Mouse (Mus musculus) brain, embryonic 14.5 days (tissue): ENCODE measurements around the gene Gm8677. TPM values are rescaled to one million over a fixed set of nuclear protein-coding genes. Genes with fewer than 3 reads are reported as not detected.
"Not testable (repeated sequence)": the region's sequence is repeated elsewhere in the genome, so short reads cannot be mapped to it uniquely, and the experiment has no call there.

Experiments used
- DNase-seq: peaks from one replicate; pipeline ENCODE4 v3.0.0-alpha.2; 2011; ENCODE audit warnings: low read depth
- polyA plus RNA-seq: library from polyadenylated mRNA; depleted of rRNA; stranded (reverse); fragments of >200 nt; gene quantifications from 2 replicates; pipeline ENCODE4 v1.2.3, GENCODE M21; 2012; rRNA removed

Gene Gm8677
- not detected in 2 replicates for polyA plus RNA-seq

DNA sequence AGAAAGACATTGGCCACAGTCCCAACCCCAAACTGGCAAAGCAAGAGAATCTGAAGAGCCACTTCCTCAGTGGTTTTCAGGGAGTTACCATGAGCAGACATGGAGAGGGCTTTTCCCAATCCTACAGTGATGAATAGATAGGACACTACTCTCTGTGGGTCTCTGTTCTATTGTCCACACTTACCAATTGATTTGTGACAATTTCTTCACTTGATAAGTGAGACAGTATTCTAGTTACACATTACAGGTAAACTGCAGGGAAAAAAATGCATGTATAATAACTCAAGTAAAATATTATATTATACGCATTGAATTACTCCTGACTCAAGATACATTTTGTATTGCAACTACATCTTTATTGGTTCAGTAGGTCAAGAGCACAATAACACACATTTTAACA, at the start of gene Gm8677:
Gene Gm8677 (minus strand): TSS at position 101 of the 400 bp plus-strand sequence.
- DNase-seq, result not testable (repeated sequence)

DNA sequence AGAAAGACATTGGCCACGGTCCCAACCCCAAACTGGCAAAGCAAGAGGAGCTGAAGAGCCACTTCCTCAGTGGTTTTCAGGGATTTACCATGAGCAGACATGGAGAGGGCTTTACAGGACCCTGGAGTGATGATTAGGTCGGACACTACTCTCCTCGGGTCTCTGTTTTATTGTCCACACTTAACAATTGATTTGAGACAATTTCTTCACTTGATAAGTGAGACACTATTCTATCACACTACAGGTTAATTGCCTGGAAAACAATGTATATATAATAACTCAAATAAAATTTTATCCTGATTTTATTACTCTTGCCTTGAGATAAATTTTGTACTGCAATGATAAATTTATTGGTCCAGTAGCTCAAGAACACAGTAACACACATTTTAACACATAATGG, 30.6 kb upstream of the Gm8677 start, which contains the start of gene Gm4201:
Gene Gm4201 (minus strand): TSS at position 101 of the 400 bp plus-strand sequence.
- DNase-seq, result not testable (repeated sequence)

DNA sequence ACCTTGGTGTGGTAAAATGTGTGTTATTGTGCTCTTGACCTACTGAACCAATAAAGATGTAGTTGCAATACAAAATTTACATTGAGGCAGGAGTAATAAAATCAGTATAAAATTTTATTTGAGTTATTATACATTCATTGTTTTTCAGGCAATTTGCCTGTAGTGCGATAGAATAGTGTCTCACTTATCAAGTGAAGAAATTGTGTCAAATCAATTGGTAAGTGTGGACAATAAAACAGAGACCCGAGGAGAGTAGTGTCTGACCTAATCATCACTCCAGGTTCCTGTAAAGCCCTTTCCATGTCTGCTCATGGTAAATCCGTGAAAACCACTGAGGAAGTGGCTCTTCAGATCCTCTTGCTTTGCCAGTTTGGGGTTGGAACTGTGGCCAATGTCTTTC, 12.0 kb downstream of the Gm8677 start, which contains the start of gene Vmn1r152:
Gene Vmn1r152 (plus strand): TSS at position 301 of the 400 bp plus-strand sequence.
- DNase-seq, result not testable (repeated sequence)

- DNase-seq, result not testable (repeated sequence)
These were observed 35.1 kb downstream of the Gm8677 start, which contains the start of gene Vmn1r151 for GRCm38 (mm10) chr7:22499578-22499977. Gene Vmn1r151 (minus strand): TSS chr7:22499678.

Other genes with a start within 250 kb of the Gm8677 start
- not detected in 2 replicates for gene Gm4187, start 205.2 kb downstream of the Gm8677 start, polyA plus RNA-seq
- not detected in 2 replicates for gene Gm8660, start 163.8 kb downstream of the Gm8677 start, polyA plus RNA-seq
- gene Vmn1r148, start 121.3 kb downstream of the Gm8677 start, polyA plus RNA-seq, result not detected in 2 replicates
- gene Vmn1r149, start 96.7 kb downstream of the Gm8677 start, polyA plus RNA-seq, result not detected in 2 replicates
- not detected in 2 replicates for gene Gm10665, start 70.8 kb downstream of the Gm8677 start, polyA plus RNA-seq
- not detected in 2 replicates for gene Vmn1r151, start 35.2 kb downstream of the Gm8677 start, polyA plus RNA-seq
- not detected in 2 replicates for gene Vmn1r152, start 11.9 kb downstream of the Gm8677 start, polyA plus RNA-seq
- gene Gm4201, start 30.5 kb upstream of the Gm8677 start, polyA plus RNA-seq, result not detected in 2 replicates
- not detected in 2 replicates for gene Gm4565, start 53.2 kb upstream of the Gm8677 start, polyA plus RNA-seq
- not detected in 2 replicates for gene Vmn1r155, start 123.1 kb upstream of the Gm8677 start, polyA plus RNA-seq
- gene Gm8693, start 157.4 kb upstream of the Gm8677 start, polyA plus RNA-seq, result not detected in 2 replicates
- gene Gm4567, start 184.8 kb upstream of the Gm8677 start, polyA plus RNA-seq, result not detected in 2 replicates
- not detected in 2 replicates for gene Vmn1r157, start 226.8 kb upstream of the Gm8677 start, polyA plus RNA-seq